Mouse (Mus musculus) lung, embryonic 15.5 days (tissue): Measurements from ENCODE around the gene Lrp5. TPM values are rescaled to one million over a fixed set of nuclear protein-coding genes. Genes with fewer than 3 reads are reported as not detected.

Experiments
- ATAC-seq: fragments of 200-750 bp; cut with Nextera tagmentation; 2 replicates; pipeline ENCODE4 v1.8.0; 2017; ENCODE audit warnings: moderate number of reproducible peaks, borderline replicate concordance; ENCODE audit not compliant: low FRiP score, low TSS enrichment; ENCODE audit errors: extremely low read depth
- H3K27ac ChIP-seq: fragments of 300-500 bp; sonication (generic); 2 replicates; pipeline ENCODE4 v1.5.1; 2015; ENCODE audit warnings: moderate library complexity, mild to moderate bottlenecking, inconsistent platforms
- H3K27me3 ChIP-seq: fragments of 300-500 bp; sonication (generic); 2 replicates; pipeline ENCODE4 v1.6.1; 2015; ENCODE audit warnings: inconsistent platforms
- H3K36me3 ChIP-seq: fragments of 300-500 bp; sonication (generic); 2 replicates; pipeline ENCODE4 v1.6.1; 2015; ENCODE audit warnings: inconsistent platforms
- H3K4me1 ChIP-seq: fragments of 300-500 bp; sonication (generic); 2 replicates; pipeline ENCODE4 v1.6.1; 2015; ENCODE audit warnings: inconsistent platforms
- H3K4me2 ChIP-seq: fragments of 300-500 bp; sonication (generic); 2 replicates; pipeline ENCODE4 v1.6.1; 2015; ENCODE audit warnings: inconsistent platforms, mild to moderate bottlenecking, moderate library complexity
- H3K4me3 ChIP-seq: fragments of 300-500 bp; sonication (generic); 2 replicates; pipeline ENCODE4 v1.5.1; 2015; ENCODE audit warnings: mild to moderate bottlenecking, inconsistent platforms
- H3K9ac ChIP-seq: fragments of 300-500 bp; sonication (generic); 2 replicates; pipeline ENCODE4 v1.6.1; 2015; ENCODE audit warnings: inconsistent platforms
- H3K9me3 ChIP-seq: fragments of 300-500 bp; sonication (generic); 2 replicates; pipeline ENCODE4 v1.6.1; 2016; ENCODE audit warnings: inconsistent platforms
- WGBS: fragments of 180-500 bp; shearing (Covaris S2); methylation state at CpG from one replicate; pipeline ENCODE4 v1.1.7; 2015; 5-methylcytosine and 5-hydroxymethylcytosine counted together
- polyA plus RNA-seq: library from polyadenylated mRNA; unstranded; fragments of >200 nt; fragmentation: Nextera tagmentation; extraction: Ambion mirVana; gene quantifications from 2 replicates; pipeline ENCODE4 v1.2.1, GENCODE M21; 2015

Lrp5 gene
- polyA plus RNA-seq, 1 experiment from 2014 or later, result 7.7 TPM

- no peak overlapping the region for H3K4me3 ChIP-seq
- 32% methylated on average over 3 of the region's 3 CpGs for WGBS
- ATAC-seq, result peak; percentile 59
- peaks cover 4% of the 10 kb centered on the region for H3K36me3 ChIP-seq
- no peaks in the 10 kb centered on the region for H3K9me3 ChIP-seq
- H3K27ac ChIP-seq, result peak overlapping the region; percentile 10; the same call in 1 of the 2 replicates
- H3K9ac ChIP-seq, result no peak overlapping the region
- H3K27me3 ChIP-seq, result no peaks in the 10 kb centered on the region
- H3K4me2 ChIP-seq, result no peak overlapping the region
- peaks cover 53% of the 10 kb centered on the region for H3K4me1 ChIP-seq
Measured at GRCm38 (mm10) chr19:3564309-3564708, 122.1 kb downstream of the Lrp5 start.

DNA sequence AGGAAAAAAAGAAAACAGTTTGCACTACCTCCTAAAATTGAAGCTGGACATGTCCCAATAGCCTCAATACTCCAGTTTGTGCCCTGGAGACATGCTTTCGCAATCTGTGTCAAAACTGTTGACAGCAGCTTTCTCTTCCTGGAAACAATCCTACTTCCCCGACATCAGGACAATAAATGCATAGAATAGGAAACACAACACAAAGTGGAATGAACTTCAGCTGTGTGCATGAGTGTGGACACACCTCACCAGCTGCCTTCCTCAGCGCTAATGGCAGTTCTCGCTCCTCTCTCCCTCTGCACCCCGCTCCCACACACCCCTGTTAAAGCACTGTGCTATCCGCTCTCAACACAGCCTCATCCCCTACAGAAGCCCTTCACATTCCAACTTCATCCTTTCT is 123.6 kb downstream of the Lrp5 start:
- H3K4me3 ChIP-seq, result no peak overlapping the region
- no peak overlapping the region; the same call in 1 of the 2 replicates for H3K4me2 ChIP-seq
- peaks cover 41% of the 10 kb centered on the region for H3K4me1 ChIP-seq
- H3K9me3 ChIP-seq, result no peaks in the 10 kb centered on the region
- 0 out of 2 replicates have a peak overlapping the region, but pooled peaks have one; percentile 29 for H3K27ac ChIP-seq
- H3K36me3 ChIP-seq, result peaks cover 4% of the 10 kb centered on the region
- ATAC-seq, result peak; percentile 35; the same call in 1 of the 2 replicates
- no peak overlapping the region for H3K9ac ChIP-seq
- 81% methylated on average over 6 of the region's 6 CpGs for WGBS
- H3K27me3 ChIP-seq, result no peaks in the 10 kb centered on the region

DNA sequence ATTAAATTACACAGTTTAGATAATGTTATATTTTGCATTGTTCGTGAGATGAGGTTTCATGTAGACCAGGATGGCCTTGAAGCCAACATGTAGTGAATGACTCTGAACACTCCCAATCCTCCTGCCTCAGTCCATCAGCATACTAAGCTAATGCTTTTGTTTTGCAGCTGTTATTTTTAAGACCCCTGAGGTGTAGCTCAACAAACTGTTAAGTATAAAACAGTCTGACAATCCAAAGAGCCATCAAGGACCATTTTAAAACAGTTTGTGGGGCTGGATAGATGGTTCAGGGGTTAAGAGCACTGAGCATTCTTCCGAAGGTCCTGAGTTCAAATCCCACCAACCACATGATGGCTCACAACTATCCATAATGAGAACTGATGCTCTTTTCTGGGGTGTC is 124.1 kb downstream of the Lrp5 start:
- Histone ChIP-seq H3K4me3 (no peak overlapping the region), H3K9ac (no peak overlapping the region), H3K27me3 (no peaks in the 10 kb centered on the region), H3K9me3 (no peaks in the 10 kb centered on the region), H3K36me3 (peaks cover 4% of the 10 kb centered on the region), H3K27ac (no peak overlapping the region), H3K4me2 (no peak overlapping the region), H3K4me1 (peaks cover 40% of the 10 kb centered on the region)
- no peak for ATAC-seq
- 94% methylated on average over 2 of the region's 2 CpGs for WGBS

GRCm38 (mm10) chr19:3556169-3556827 is 130.1 kb downstream of the Lrp5 start:
- H3K36me3 ChIP-seq, result peaks cover 4% of the 10 kb centered on the region
- WGBS, result 84% methylated on average over 2 of the region's 2 CpGs
- H3K4me3 ChIP-seq, result no peak overlapping the region
- no peak overlapping the region for H3K9ac ChIP-seq
- no peak for ATAC-seq
- no peak overlapping the region for H3K27ac ChIP-seq
- H3K4me2 ChIP-seq, result no peak overlapping the region
- no peaks in the 10 kb centered on the region for H3K27me3 ChIP-seq
- no peaks in the 10 kb centered on the region for H3K9me3 ChIP-seq
- peaks cover 18% of the 10 kb centered on the region for H3K4me1 ChIP-seq

- H3K9ac ChIP-seq, result no peak overlapping the region
- whole genome bisulfite sequencing, result 97% methylated on average over 7 of the region's 8 CpGs
- H3K4me1 ChIP-seq, result peaks cover 18% of the 10 kb centered on the region
Measured at GRCm38 (mm10) chr19:3554785-3555184, 131.6 kb downstream of the Lrp5 start.

GRCm38 (mm10) chr19:3551573-3552159 is 134.7 kb downstream of the Lrp5 start:
- no peaks in the 10 kb centered on the region for H3K9me3 ChIP-seq
- no peak overlapping the region for H3K4me3 ChIP-seq
- 38% methylated on average over 4 of the region's 4 CpGs for WGBS
- no peak overlapping the region for H3K27ac ChIP-seq
- no peak overlapping the region for H3K9ac ChIP-seq
- peaks cover 12% of the 10 kb centered on the region for H3K4me1 ChIP-seq
- no peak overlapping the region for H3K4me2 ChIP-seq
- H3K36me3 ChIP-seq, result no peaks in the 10 kb centered on the region
- H3K27me3 ChIP-seq, result no peaks in the 10 kb centered on the region
- no peak for ATAC-seq

More at GRCm38 (mm10) chr19:3554785-3555184, 131.6 kb downstream of the Lrp5 start:
- Histone ChIP-seq H3K27me3 (no peaks in the 10 kb centered on the region), H3K27ac (no peak overlapping the region), H3K4me2 (no peak overlapping the region), H3K4me3 (no peak overlapping the region), H3K36me3 (peaks cover under 1% of the 10 kb centered on the region), H3K9me3 (no peaks in the 10 kb centered on the region)
- ATAC-seq, result no peak

- Histone ChIP-seq H3K27ac (no peak overlapping the region), H3K9ac (no peak overlapping the region), H3K4me1 (peaks cover 7% of the 10 kb centered on the region), H3K9me3 (no peaks in the 10 kb centered on the region), H3K36me3 (no peaks in the 10 kb centered on the region), H3K27me3 (no peaks in the 10 kb centered on the region), H3K4me2 (no peak overlapping the region), H3K4me3 (no peak overlapping the region)
- no peak for ATAC-seq
- 96% methylated on average over 1 of the region's 1 CpGs for WGBS
Measured at GRCm38 (mm10) chr19:3550101-3550500, 136.3 kb downstream of the Lrp5 start.

DNA sequence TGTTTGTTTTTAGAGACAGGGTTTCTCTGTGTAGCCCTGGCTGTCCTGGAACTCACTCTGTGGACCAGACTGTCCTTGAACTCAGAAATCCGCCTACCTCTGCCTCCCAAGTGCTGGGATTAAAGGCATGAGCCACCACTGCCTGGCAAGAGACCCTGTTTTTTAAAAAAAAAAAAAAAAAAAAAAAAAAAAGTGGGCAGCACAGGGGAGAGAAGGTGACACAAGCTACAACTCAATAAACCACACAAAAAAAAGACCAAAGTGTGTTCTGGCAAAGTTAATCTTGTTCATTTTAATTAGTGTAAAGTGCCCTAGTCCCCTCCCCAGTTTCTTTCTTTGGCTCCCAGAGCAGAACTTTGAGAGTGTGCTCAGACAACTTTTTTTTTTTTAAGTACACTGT is 137.1 kb downstream of the Lrp5 start:
- WGBS, result 82% methylated on average over 1 of the region's 1 CpGs
- ATAC-seq, result no peak

DNA sequence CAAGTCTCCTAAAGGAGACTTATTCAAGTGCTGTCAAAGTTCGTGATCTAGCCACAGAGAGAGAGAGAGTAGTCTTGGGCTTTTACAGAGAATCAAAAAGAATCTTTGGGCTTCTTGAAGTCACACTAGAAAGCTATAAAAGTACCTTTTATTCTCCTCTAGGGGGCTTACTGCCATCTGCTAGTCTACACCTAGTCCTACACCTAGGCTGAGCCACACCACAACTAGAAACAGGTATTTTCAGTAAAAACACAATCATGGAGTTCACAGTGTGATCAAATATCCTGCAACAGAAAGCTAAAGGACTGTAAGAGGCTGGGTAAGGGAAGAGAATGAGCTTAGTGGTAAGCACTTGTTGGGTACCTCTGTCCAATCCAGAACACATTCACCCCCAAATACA is 138.1 kb downstream of the Lrp5 start:
- Histone ChIP-seq H3K27ac (no peak overlapping the region), H3K4me1 (peaks cover 7% of the 10 kb centered on the region)

More for the DNA sequence above, 137.1 kb downstream of the Lrp5 start:
- Histone ChIP-seq H3K9me3 (no peaks in the 10 kb centered on the region), H3K27me3 (no peaks in the 10 kb centered on the region), H3K4me1 (peaks cover 7% of the 10 kb centered on the region), H3K9ac (no peak overlapping the region), H3K36me3 (no peaks in the 10 kb centered on the region), H3K4me3 (no peak overlapping the region), H3K4me2 (no peak overlapping the region), H3K27ac (no peak overlapping the region)

DNA sequence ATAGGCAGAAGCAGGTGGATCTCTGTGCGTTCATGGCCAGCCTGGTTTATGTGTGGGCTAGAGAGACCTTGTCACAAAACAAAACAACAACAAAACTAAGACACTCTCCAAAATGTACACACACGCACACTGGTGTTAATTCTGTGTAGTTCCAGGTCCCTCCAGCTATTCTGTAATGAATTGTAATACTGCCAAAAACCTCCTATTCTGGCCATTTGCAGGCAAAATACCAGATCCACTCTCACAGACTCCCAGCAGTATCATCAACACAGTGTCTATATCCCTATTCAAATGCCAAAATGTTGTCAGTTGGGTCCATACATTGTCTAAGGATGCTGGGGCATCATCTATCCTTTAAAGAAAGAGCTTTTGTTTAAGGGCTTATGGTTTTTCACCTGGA is 141.4 kb downstream of the Lrp5 start:
- Histone ChIP-seq H3K36me3 (peaks cover 24% of the 10 kb centered on the region), H3K9me3 (no peaks in the 10 kb centered on the region), H3K27me3 (no peaks in the 10 kb centered on the region), H3K9ac (no peak overlapping the region), H3K4me2 (no peak overlapping the region), H3K27ac (no peak overlapping the region), H3K4me1 (no peaks in the 10 kb centered on the region), H3K4me3 (no peak overlapping the region)
- WGBS, result 89% methylated on average over 2 of the region's 2 CpGs
- ATAC-seq, result no peak

More for the DNA sequence above, 138.1 kb downstream of the Lrp5 start:
- Histone ChIP-seq H3K9me3 (no peaks in the 10 kb centered on the region), H3K4me2 (no peak overlapping the region), H3K9ac (no peak overlapping the region), H3K27me3 (no peaks in the 10 kb centered on the region), H3K36me3 (peaks cover 7% of the 10 kb centered on the region; the same call in 1 of the 2 replicates), H3K4me3 (no peak overlapping the region)
- WGBS, result 92% methylated on average over 1 of the region's 1 CpGs
- no peak for ATAC-seq

DNA sequence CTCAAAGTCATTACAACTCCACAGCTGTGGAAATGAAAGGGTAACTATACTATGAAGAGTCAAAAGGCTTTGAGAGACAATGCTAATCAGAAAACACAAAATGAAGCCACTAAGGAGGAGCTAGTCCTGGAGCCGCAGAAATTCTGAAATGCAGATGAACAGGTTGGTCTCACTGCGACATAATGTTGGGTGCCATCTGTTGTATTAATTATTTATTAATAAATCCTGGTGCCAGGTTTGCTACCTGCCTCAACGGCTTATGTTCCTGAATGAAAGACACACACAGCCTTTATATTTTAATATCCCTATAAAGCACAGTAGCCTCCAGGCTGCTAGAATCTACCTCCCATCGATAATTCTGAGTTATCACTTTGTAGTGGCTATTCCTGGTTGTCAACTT is 143.8 kb downstream of the Lrp5 start:
- Histone ChIP-seq H3K36me3 (peaks cover 24% of the 10 kb centered on the region), H3K4me2 (no peak overlapping the region), H3K4me3 (no peak overlapping the region), H3K9ac (no peak overlapping the region), H3K27me3 (no peaks in the 10 kb centered on the region), H3K27ac (no peak overlapping the region), H3K4me1 (no peaks in the 10 kb centered on the region), H3K9me3 (no peaks in the 10 kb centered on the region)
- no peak for ATAC-seq
- WGBS, result 95% methylated on average over 4 of the region's 4 CpGs

DNA sequence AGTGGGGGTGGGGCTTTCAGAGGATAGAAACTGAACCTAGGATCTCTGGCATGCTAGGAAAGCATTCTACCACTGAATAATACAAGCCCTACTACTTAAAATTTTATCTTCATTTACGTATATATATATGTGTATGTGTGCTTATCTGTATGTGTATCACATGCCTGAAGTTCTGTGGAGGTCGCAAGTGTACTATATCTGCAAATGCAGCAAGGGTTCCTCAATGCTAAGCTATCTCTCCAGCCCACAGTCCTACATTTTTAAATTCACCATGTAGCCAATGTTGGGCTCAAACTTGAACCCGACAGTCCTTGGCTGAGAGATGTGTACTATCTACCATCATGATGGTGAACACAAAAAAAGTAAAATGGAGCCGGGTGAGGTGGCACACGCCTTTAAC is 145.4 kb downstream of the Lrp5 start:
- no peaks in the 10 kb centered on the region for H3K4me1 ChIP-seq
- no peak overlapping the region for H3K4me3 ChIP-seq
- no peaks in the 10 kb centered on the region for H3K27me3 ChIP-seq
- no peak overlapping the region for H3K27ac ChIP-seq
- no peak for ATAC-seq
- no peak overlapping the region for H3K9ac ChIP-seq
- no peak overlapping the region for H3K4me2 ChIP-seq
- peaks cover 24% of the 10 kb centered on the region for H3K36me3 ChIP-seq
- H3K9me3 ChIP-seq, result no peaks in the 10 kb centered on the region
- WGBS, result 92% methylated on average over 5 of the region's 5 CpGs
